Mouse (Mus musculus): ENCODE results near the gene Hist1h3d.

DNA sequence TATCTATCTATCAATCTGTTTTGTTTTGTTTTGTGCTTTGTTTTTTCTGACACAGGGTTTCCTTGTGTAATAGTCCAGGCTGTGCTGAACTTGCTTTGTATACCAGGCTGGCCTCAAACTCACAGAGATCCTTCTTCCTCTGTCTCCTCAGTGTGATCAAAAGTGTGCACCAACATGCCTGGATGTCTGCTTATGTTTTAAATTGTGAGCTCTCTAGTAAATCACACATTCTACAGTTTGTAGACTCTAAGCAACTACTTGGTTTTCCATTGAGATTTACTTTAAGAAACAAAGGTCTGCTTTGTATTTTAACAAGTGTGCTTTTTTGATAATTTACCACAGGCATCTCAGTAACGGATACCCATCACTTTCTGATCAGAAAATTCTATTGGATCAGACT is 2.3 kb downstream of the Hist1h3d start:
- TF ChIP-seq CTCF (IDR thresholded peaks at IDR 0.05; ENCODE audit: low read depth) (no peak), EP300 (optimal IDR thresholded peaks at IDR 0.05) (no peak)

Data from stomach, postnatal 0 days (tissue).